Mouse (Mus musculus): ENCODE measurements around the gene Pi4ka. TPM values are rescaled to one million over a fixed set of nuclear protein-coding genes. Genes with fewer than 3 reads are reported as not detected.
A peak's percentile ranks its signal among the peaks of the same experiment; 100 is the strongest.

The Pi4ka gene
- polyA plus RNA-seq, 1 experiment from 2014 or later = 30.7 TPM

- Histone ChIP-seq H3K9ac (ENCODE audit: low read depth, low read length) (no peak overlapping the region), H3K9me3 (ENCODE audit: control insufficient read depth, low read length) (no peaks in the 10 kb centered on the region), H3K4me3 (ENCODE audit: low read depth, low read length) (no peak overlapping the region), H3K36me3 (ENCODE audit: control insufficient read depth, insufficient read depth, low read length) (peaks cover 86% of the 10 kb centered on the region), H3K4me1 (ENCODE audit: control insufficient read depth, insufficient read depth, low read length) (no peaks in the 10 kb centered on the region), H3K27me3 (replicated peaks; ENCODE audit: control insufficient read depth, insufficient read depth, low read length) (no peaks in the 10 kb centered on the region), H3K27ac (replicated peaks; ENCODE audit: low read depth, low read length) (no peak overlapping the region), H3K4me2 (ENCODE audit: low read depth, low read length) (no peak overlapping the region)
- no peak for ATAC-seq (ENCODE audit: low read depth)
- WGBS = 87% methylated on average over 5 of the region's 5 CpGs
- DNase-seq (ENCODE audit: low spot score) = no peak
These were observed 102.4 kb downstream of the Pi4ka start for GRCm38 (mm10) chr16:17303521-17304245.

GRCm38 (mm10) chr16:17300818-17301217 is 105.3 kb downstream of the Pi4ka start:
- H3K36me3 ChIP-seq (ENCODE audit: control insufficient read depth, insufficient read depth, low read length) = peaks cover 85% of the 10 kb centered on the region

GRCm38 (mm10) chr16:17292751-17293150 is 113.4 kb downstream of the Pi4ka start:
- no peak for ATAC-seq (ENCODE audit: low read depth)
- Histone ChIP-seq H3K4me2 (ENCODE audit: low read depth, low read length) (no peak overlapping the region), H3K4me1 (ENCODE audit: control insufficient read depth, insufficient read depth, low read length) (no peaks in the 10 kb centered on the region), H3K9me3 (ENCODE audit: control insufficient read depth, low read length) (no peaks in the 10 kb centered on the region), H3K27ac (replicated peaks; ENCODE audit: low read depth, low read length) (no peak overlapping the region), H3K4me3 (ENCODE audit: low read depth, low read length) (no peak overlapping the region), H3K27me3 (replicated peaks; ENCODE audit: control insufficient read depth, insufficient read depth, low read length) (no peaks in the 10 kb centered on the region), H3K9ac (ENCODE audit: low read depth, low read length) (no peak overlapping the region), H3K36me3 (ENCODE audit: control insufficient read depth, insufficient read depth, low read length) (peaks cover 77% of the 10 kb centered on the region)
- peak; percentile 31 for DNase-seq (ENCODE audit: low spot score)
- WGBS = 0% methylated on average over 2 of the region's 2 CpGs

More at GRCm38 (mm10) chr16:17300818-17301217, 105.3 kb downstream of the Pi4ka start:
- ATAC-seq (ENCODE audit: low read depth) (no peak), DNase-seq (ENCODE audit: low spot score) (no peak)
- WGBS = 96% methylated on average over 3 of the region's 3 CpGs
- Histone ChIP-seq H3K27me3 (replicated peaks; ENCODE audit: control insufficient read depth, insufficient read depth, low read length) (no peaks in the 10 kb centered on the region), H3K27ac (replicated peaks; ENCODE audit: low read depth, low read length) (no peak overlapping the region), H3K4me2 (ENCODE audit: low read depth, low read length) (no peak overlapping the region), H3K9ac (ENCODE audit: low read depth, low read length) (no peak overlapping the region), H3K4me1 (ENCODE audit: control insufficient read depth, insufficient read depth, low read length) (no peaks in the 10 kb centered on the region), H3K4me3 (ENCODE audit: low read depth, low read length) (no peak overlapping the region), H3K9me3 (ENCODE audit: control insufficient read depth, low read length) (no peaks in the 10 kb centered on the region)

- no peaks in the 10 kb centered on the region for H3K4me1 ChIP-seq (ENCODE audit: control insufficient read depth, insufficient read depth, low read length)
- DNase-seq (ENCODE audit: low spot score) (no peak), ATAC-seq (ENCODE audit: low read depth) (no peak)
- H3K36me3 ChIP-seq (ENCODE audit: control insufficient read depth, insufficient read depth, low read length) = peaks cover 67% of the 10 kb centered on the region
- no peak overlapping the region for H3K4me3 ChIP-seq (ENCODE audit: low read depth, low read length)
- no peak overlapping the region for H3K4me2 ChIP-seq (ENCODE audit: low read depth, low read length)
- no peak overlapping the region for H3K9ac ChIP-seq (ENCODE audit: low read depth, low read length)
- WGBS = 95% methylated on average over 2 of the region's 2 CpGs
- H3K27ac ChIP-seq (replicated peaks; ENCODE audit: low read depth, low read length) = no peak overlapping the region
- no peaks in the 10 kb centered on the region for H3K27me3 ChIP-seq (replicated peaks; ENCODE audit: control insufficient read depth, insufficient read depth, low read length)
- H3K9me3 ChIP-seq (ENCODE audit: control insufficient read depth, low read length) = no peaks in the 10 kb centered on the region
These were observed 115.1 kb downstream of the Pi4ka start for GRCm38 (mm10) chr16:17291016-17291415.

GRCm38 (mm10) chr16:17287103-17287502 is 119.0 kb downstream of the Pi4ka start:
- Histone ChIP-seq H3K9ac (ENCODE audit: low read depth, low read length) (no peak overlapping the region), H3K27ac (replicated peaks; ENCODE audit: low read depth, low read length) (no peak overlapping the region), H3K36me3 (ENCODE audit: control insufficient read depth, insufficient read depth, low read length) (peaks cover 76% of the 10 kb centered on the region), H3K4me3 (ENCODE audit: low read depth, low read length) (no peak overlapping the region), H3K9me3 (ENCODE audit: control insufficient read depth, low read length) (no peaks in the 10 kb centered on the region), H3K4me1 (ENCODE audit: control insufficient read depth, insufficient read depth, low read length) (no peaks in the 10 kb centered on the region), H3K4me2 (ENCODE audit: low read depth, low read length) (no peak overlapping the region), H3K27me3 (replicated peaks; ENCODE audit: control insufficient read depth, insufficient read depth, low read length) (no peaks in the 10 kb centered on the region)
- WGBS = 93% methylated on average over 2 of the region's 2 CpGs
- no peak for DNase-seq (ENCODE audit: low spot score)
- ATAC-seq (ENCODE audit: low read depth) = no peak

GRCm38 (mm10) chr16:17283151-17283550 is 123.0 kb downstream of the Pi4ka start:
- ATAC-seq (ENCODE audit: low read depth) = no peak
- H3K36me3 ChIP-seq (ENCODE audit: control insufficient read depth, insufficient read depth, low read length) = peaks cover 74% of the 10 kb centered on the region
- no peaks in the 10 kb centered on the region for H3K9me3 ChIP-seq (ENCODE audit: control insufficient read depth, low read length)
- no peak overlapping the region for H3K9ac ChIP-seq (ENCODE audit: low read depth, low read length)
- DNase-seq (ENCODE audit: low spot score) = no peak
- peaks cover 9% of the 10 kb centered on the region for H3K27me3 ChIP-seq (replicated peaks; ENCODE audit: control insufficient read depth, insufficient read depth, low read length)
- H3K4me3 ChIP-seq (ENCODE audit: low read depth, low read length) = no peak overlapping the region
- 0 out of 2 replicates have a peak, but pooled peaks cover under 1% of the 10 kb centered on the region for H3K4me1 ChIP-seq (ENCODE audit: control insufficient read depth, insufficient read depth, low read length)
- H3K27ac ChIP-seq (replicated peaks; ENCODE audit: low read depth, low read length) = no peak overlapping the region
- 75% methylated on average over 6 of the region's 6 CpGs for WGBS
- H3K4me2 ChIP-seq (ENCODE audit: low read depth, low read length) = no peak overlapping the region

- Histone ChIP-seq H3K9ac (ENCODE audit: low read depth, low read length) (no peak overlapping the region), H3K4me1 (ENCODE audit: control insufficient read depth, insufficient read depth, low read length) (peaks cover 17% of the 10 kb centered on the region), H3K27me3 (replicated peaks; ENCODE audit: control insufficient read depth, insufficient read depth, low read length) (peaks cover 22% of the 10 kb centered on the region), H3K27ac (replicated peaks; ENCODE audit: low read depth, low read length) (no peak overlapping the region), H3K4me2 (ENCODE audit: low read depth, low read length) (no peak overlapping the region), H3K4me3 (ENCODE audit: low read depth, low read length) (no peak overlapping the region), H3K36me3 (ENCODE audit: control insufficient read depth, insufficient read depth, low read length) (peaks cover 59% of the 10 kb centered on the region), H3K9me3 (ENCODE audit: control insufficient read depth, low read length) (no peaks in the 10 kb centered on the region)
- ATAC-seq (ENCODE audit: low read depth) (no peak), DNase-seq (ENCODE audit: low spot score) (no peak)
- 91% methylated on average over 11 of the region's 11 CpGs for WGBS
These were observed 125.6 kb downstream of the Pi4ka start for GRCm38 (mm10) chr16:17280471-17280870.

- no peak for ATAC-seq (ENCODE audit: low read depth)
- Histone ChIP-seq H3K36me3 (ENCODE audit: control insufficient read depth, insufficient read depth, low read length) (peaks cover 31% of the 10 kb centered on the region), H3K4me1 (ENCODE audit: control insufficient read depth, insufficient read depth, low read length) (peaks cover 17% of the 10 kb centered on the region), H3K4me3 (ENCODE audit: low read depth, low read length) (peak overlapping the region; percentile 58), H3K9me3 (ENCODE audit: control insufficient read depth, low read length) (no peaks in the 10 kb centered on the region), H3K27me3 (replicated peaks; ENCODE audit: control insufficient read depth, insufficient read depth, low read length) (peaks cover 22% of the 10 kb centered on the region), H3K4me2 (ENCODE audit: low read depth, low read length) (peak overlapping the region; percentile 94), H3K27ac (replicated peaks; ENCODE audit: low read depth, low read length) (no peak overlapping the region), H3K9ac (ENCODE audit: low read depth, low read length) (peak overlapping the region; percentile 45)
- 4% methylated on average over 27 of the region's 61 CpGs for WGBS
- DNase-seq (ENCODE audit: low spot score) = peak; percentile 67
These were observed 128.5 kb downstream of the Pi4ka start for GRCm38 (mm10) chr16:17277342-17278211.
